Mouse (Mus musculus) embryonic facial prominence, embryonic 13.5 days (tissue): ENCODE results near the gene C1qtnf5. TPM values are rescaled to one million over a fixed set of nuclear protein-coding genes. Genes with fewer than 3 reads are reported as not detected.
"Not testable (repeated sequence)": the region's sequence is repeated elsewhere in the genome, so short reads cannot be mapped to it uniquely, and the experiment has no call there.

Source experiments
- ATAC-seq: fragments of 200-750 bp; cut with Nextera tagmentation; 2 replicates; pipeline ENCODE4 v1.8.0; 2017; ENCODE audit warnings: low read depth; ENCODE audit not compliant: insufficient number of reproducible peaks, insufficient read depth, low FRiP score, low TSS enrichment
- H3K27ac ChIP-seq: fragments of 300-500 bp; sonication (generic); 2 replicates; pipeline ENCODE4 v1.5.1; 2015; ENCODE audit warnings: moderate library complexity, mild to moderate bottlenecking, inconsistent platforms
- H3K27me3 ChIP-seq: fragments of 300-500 bp; sonication (generic); 2 replicates; pipeline ENCODE4 v1.6.1; 2015; ENCODE audit warnings: mild to moderate bottlenecking, inconsistent platforms
- H3K36me3 ChIP-seq: fragments of 300-500 bp; sonication (generic); 2 replicates; pipeline ENCODE4 v1.6.1; 2015; ENCODE audit warnings: mild to moderate bottlenecking, inconsistent platforms
- H3K4me1 ChIP-seq: fragments of 300-500 bp; sonication (generic); 2 replicates; pipeline ENCODE4 v1.6.1; 2015; ENCODE audit warnings: inconsistent platforms
- H3K4me2 ChIP-seq: fragments of 300-500 bp; sonication (generic); 2 replicates; pipeline ENCODE4 v1.6.1; 2015; ENCODE audit warnings: moderate library complexity, mild to moderate bottlenecking, inconsistent platforms
- H3K4me3 ChIP-seq: fragments of 300-500 bp; sonication (generic); 2 replicates; pipeline ENCODE4 v1.5.1; 2015; ENCODE audit warnings: mild to moderate bottlenecking, inconsistent platforms
- H3K9ac ChIP-seq: fragments of 300-500 bp; sonication (generic); 2 replicates; pipeline ENCODE4 v1.6.1; 2015; ENCODE audit warnings: mild to moderate bottlenecking, inconsistent platforms
- H3K9me3 ChIP-seq: fragments of 300-500 bp; sonication (generic); 2 replicates; pipeline ENCODE4 v1.6.1; 2016; ENCODE audit warnings: inconsistent platforms
- WGBS: fragments of 180-500 bp; shearing (Covaris S2); methylation state at CpG from one replicate; pipeline ENCODE4 v1.1.7; 2015; ENCODE audit warnings: mixed read lengths; 5-methylcytosine and 5-hydroxymethylcytosine counted together
- polyA plus RNA-seq: library from polyadenylated mRNA; unstranded; fragments of >200 nt; fragmentation: Nextera tagmentation; extraction: Ambion mirVana; gene quantifications from 2 replicates; pipeline ENCODE4 v1.2.1, GENCODE M21; 2015

The C1qtnf5 gene
- polyA plus RNA-seq, 1 experiment from 2014 or later: 1.5 TPM

DNA sequence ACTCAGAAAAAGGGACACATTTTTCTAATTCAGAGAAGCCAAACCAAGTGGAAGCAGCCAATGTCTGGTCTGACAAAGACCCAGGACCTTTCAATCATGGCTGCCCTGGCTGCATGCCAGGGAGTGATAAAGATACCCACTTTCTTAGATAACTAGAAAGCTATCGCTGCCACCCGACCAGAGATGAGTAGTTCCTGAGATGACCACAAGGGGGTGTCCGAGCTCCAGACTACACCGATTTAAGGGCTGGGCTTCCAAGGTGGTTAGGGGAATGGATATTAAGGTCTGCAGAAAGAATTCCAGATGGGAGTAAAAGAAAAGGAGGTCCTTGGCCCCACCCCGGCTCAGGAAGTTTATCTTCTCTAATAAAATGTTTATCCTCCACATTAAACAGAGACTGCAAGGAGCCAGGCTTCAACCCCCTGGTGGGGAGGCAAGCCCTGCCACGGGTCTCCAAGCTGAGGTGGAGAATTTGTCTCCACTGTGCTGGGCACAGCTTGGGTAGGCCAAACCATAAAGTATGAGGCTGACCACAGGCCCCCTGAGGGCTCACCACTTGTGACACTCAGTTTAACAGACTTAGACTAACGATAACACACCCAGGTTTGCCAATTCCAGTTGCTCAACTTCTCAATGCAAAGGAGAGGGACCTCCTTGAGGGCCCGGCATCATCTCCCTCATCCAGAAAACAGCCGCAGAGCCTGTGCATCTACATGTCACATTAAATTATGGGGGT lies 2.5 kb downstream of the C1qtnf5 start:
- Histone ChIP-seq H3K27me3 (no peaks in the 10 kb centered on the region), H3K4me3 (peak overlapping the region; percentile 24), H3K4me1 (peaks cover 60% of the 10 kb centered on the region), H3K36me3 (peaks cover 30% of the 10 kb centered on the region), H3K4me2 (peak overlapping the region; percentile 55), H3K27ac (peak overlapping the region; percentile 51; the same call in 1 of the 2 replicates), H3K9me3 (no peaks in the 10 kb centered on the region), H3K9ac (peak overlapping the region; percentile 61)
- 23% methylated on average over 9 of the region's 9 CpGs for WGBS
- ATAC-seq: no peak

DNA sequence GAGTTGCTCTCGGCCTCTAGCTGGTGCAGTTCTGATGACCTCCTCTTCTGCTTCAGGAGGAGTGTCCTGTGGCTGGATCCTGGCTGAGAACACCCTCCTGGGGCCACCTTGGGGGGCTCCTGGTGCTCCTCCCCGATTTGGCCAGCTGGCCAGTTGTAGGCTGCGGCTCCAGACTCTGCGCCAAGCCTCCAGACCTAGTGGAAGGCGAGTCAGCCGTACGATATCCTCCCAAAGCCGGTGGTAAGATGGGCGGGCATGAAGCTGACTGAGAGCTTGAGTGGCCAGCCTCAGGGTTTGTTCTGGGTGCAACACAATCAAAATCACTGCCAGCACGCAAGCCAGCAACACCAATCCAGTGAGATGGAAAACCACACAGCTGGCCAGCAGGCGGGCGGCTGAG lies 4.9 kb downstream of the C1qtnf5 start:
- H3K27me3 ChIP-seq, H3K9me3 ChIP-seq, H3K27ac ChIP-seq, ATAC-seq: not testable (repeated sequence)
- peaks cover 49% of the 10 kb centered on the region for H3K4me1 ChIP-seq
- 63% methylated on average over 10 of the region's 12 CpGs for WGBS
- peak overlapping the region; percentile 65 for H3K4me2 ChIP-seq
- H3K4me3 ChIP-seq: peak overlapping the region; percentile 76
- peak overlapping the region; percentile 87 for H3K9ac ChIP-seq
- peaks cover 16% of the 10 kb centered on the region; the same call in 1 of the 2 replicates for H3K36me3 ChIP-seq

DNA sequence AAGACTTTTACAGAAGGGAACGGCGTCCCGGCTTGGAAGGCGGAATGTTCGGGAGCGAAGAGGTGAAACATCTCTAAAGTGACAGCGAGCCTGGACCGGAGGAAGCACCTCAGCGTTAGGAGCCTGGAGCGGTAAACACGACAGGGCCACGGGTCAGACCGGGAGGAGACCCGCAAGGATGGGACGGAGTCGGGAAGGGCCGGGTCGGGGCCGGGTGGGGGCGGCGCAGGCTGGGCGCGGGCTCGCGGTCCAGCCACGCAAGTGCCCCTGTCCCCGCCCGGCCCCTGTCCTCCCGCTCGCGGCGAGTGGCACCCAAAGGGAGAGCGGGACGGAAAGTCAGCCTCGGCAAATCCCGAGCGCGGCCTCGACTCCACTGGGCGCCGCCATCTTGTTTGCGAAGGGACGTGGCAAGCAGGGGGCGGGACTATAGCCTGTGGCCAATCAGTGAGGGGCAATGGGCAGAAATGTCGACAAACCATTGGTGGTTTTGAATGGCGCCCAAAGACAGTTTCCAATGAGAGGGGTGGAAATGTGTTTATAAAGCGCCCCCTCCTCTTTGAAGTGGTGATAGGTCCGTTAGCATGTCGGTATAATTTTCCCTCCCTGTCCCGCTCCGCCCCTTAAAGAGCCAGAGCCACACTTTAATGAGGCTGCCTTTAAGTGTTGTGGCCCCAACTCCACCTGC lies 6.2 kb downstream of the C1qtnf5 start, which contains the start of the genes Gm49380 and Rnf26:
TSS of gene Gm49380 (minus strand) at position 396 of the 685 bp plus-strand sequence.
TSS of gene Rnf26 (minus strand) at position 413 of the 685 bp plus-strand sequence.
- H3K4me2 ChIP-seq: peak within 1 kb of the TSS; percentile 65
- H3K27ac ChIP-seq: peak within 1 kb of the TSS; percentile 84
- ATAC-seq: peak; percentile 84
- WGBS: under 1% methylated on average over 46 of the region's 51 CpGs
- H3K4me3 ChIP-seq: peak within 1 kb of the TSS; percentile 76
- no peaks in the 10 kb centered on the region for H3K27me3 ChIP-seq
- H3K9ac ChIP-seq: peak within 1 kb of the TSS; percentile 87
- peaks cover 36% of the 10 kb centered on the region for H3K4me1 ChIP-seq
- no peaks in the 10 kb centered on the region for H3K9me3 ChIP-seq
- peaks cover 9% of the 10 kb centered on the region; the same call in 1 of the 2 replicates for H3K36me3 ChIP-seq

DNA sequence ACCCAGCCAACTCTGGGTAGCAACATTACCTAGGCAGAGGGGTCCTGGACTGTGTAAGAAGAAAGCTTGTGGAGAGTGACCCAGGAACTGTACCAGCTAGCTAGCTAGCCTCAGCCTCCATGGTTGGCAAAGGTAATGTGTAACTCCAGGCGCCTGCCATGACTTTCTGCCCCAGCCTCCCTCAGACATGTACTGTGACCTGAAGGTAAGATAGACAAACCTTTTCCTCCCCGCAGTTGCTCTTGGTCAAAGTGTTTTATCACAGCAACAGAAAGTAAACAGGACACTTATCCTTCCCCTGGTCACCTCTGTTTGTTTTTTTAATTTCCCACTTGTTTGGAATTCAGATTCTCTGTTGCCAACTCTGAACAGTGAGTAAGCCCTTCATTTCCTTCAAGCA lies 7.4 kb downstream of the C1qtnf5 start:
- Histone ChIP-seq H3K9me3 (no peaks in the 10 kb centered on the region), H3K36me3 (no peaks in the 10 kb centered on the region), H3K9ac (no peak overlapping the region), H3K27me3 (no peaks in the 10 kb centered on the region), H3K4me3 (no peak overlapping the region), H3K4me1 (peaks cover 24% of the 10 kb centered on the region), H3K4me2 (no peak overlapping the region), H3K27ac (no peak overlapping the region)
- WGBS: 95% methylated on average over 2 of the region's 2 CpGs
- ATAC-seq: no peak

GRCm38 (mm10) chr9:44115599-44115998 lies 8.6 kb downstream of the C1qtnf5 start:
- no peaks in the 10 kb centered on the region for H3K36me3 ChIP-seq
- no peak overlapping the region for H3K27ac ChIP-seq
- peaks cover 12% of the 10 kb centered on the region for H3K4me1 ChIP-seq
- no peak overlapping the region for H3K9ac ChIP-seq
- no peak for ATAC-seq
- H3K4me3 ChIP-seq: no peak overlapping the region
- H3K27me3 ChIP-seq: no peaks in the 10 kb centered on the region
- H3K4me2 ChIP-seq: no peak overlapping the region
- H3K9me3 ChIP-seq: no peaks in the 10 kb centered on the region
- WGBS: 84% methylated on average over 9 of the region's 9 CpGs

DNA sequence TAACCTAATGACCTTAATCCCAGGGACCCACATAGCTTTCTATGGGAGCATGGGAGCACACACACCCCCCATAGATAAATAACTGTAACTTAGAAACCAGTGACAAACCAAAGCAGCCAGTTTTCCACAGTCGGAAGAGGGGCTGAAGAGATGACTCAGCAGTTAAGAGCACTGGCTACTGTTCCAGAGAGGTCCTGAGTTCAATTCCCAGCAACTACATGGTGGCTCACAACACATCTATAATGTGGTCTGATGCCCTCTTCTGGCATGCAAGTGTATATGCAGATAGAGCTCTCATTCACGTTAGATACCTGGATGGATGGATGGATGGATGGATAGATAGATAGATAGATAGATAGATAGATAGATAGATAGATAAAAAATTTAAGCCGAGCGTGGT lies 9.1 kb downstream of the C1qtnf5 start:
- Histone ChIP-seq H3K4me3 (no peak overlapping the region), H3K9ac (no peak overlapping the region), H3K27me3 (no peaks in the 10 kb centered on the region), H3K4me1 (peaks cover 9% of the 10 kb centered on the region; the same call in 1 of the 2 replicates), H3K4me2 (no peak overlapping the region), H3K9me3 (no peaks in the 10 kb centered on the region), H3K36me3 (no peaks in the 10 kb centered on the region), H3K27ac (no peak overlapping the region)
- 86% methylated on average over 4 of the region's 4 CpGs for WGBS
- no peak for ATAC-seq

GRCm38 (mm10) chr9:44119011-44119410 lies 12.0 kb downstream of the C1qtnf5 start:
- WGBS: 46% methylated on average over 5 of the region's 5 CpGs
- Histone ChIP-seq H3K4me2 (no peak overlapping the region), H3K36me3 (no peaks in the 10 kb centered on the region)

DNA sequence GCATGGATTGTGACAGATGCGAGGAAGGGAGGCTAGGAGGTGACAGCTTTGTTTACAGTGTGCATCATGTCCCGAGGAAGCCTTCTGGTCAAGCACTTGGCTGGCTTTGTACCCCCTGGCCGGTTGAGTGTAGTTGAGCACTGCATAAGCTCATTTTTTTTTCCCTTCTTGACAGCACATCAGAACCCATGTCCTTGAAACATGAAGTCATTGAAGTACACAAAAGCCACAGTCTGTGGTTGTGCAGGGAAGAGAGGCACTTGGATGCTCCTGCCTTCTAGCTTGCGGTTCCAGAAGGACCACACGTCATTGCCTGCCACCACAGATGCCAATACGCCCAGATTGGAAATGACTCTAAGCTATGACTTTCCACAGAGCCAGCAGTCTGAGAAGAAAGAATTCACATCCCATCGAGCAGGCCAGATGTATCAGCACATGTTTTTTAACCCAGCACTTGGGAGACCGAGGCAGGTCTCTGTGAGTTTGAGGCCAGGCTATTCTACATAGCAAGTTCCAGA lies 13.0 kb downstream of the C1qtnf5 start:
- no peak for ATAC-seq
- Histone ChIP-seq H3K4me1 (no peaks in the 10 kb centered on the region), H3K9ac (no peak overlapping the region), H3K27ac (no peak overlapping the region), H3K4me3 (no peak overlapping the region), H3K9me3 (no peaks in the 10 kb centered on the region), H3K36me3 (no peaks in the 10 kb centered on the region), H3K27me3 (no peaks in the 10 kb centered on the region), H3K4me2 (no peak overlapping the region)
- WGBS: 84% methylated on average over 8 of the region's 8 CpGs

More at GRCm38 (mm10) chr9:44119011-44119410, 12.0 kb downstream of the C1qtnf5 start:
- Histone ChIP-seq H3K9me3 (no peaks in the 10 kb centered on the region), H3K4me1 (no peaks in the 10 kb centered on the region), H3K9ac (no peak overlapping the region), H3K4me3 (no peak overlapping the region), H3K27ac (no peak overlapping the region), H3K27me3 (no peaks in the 10 kb centered on the region)
- ATAC-seq: no peak

DNA sequence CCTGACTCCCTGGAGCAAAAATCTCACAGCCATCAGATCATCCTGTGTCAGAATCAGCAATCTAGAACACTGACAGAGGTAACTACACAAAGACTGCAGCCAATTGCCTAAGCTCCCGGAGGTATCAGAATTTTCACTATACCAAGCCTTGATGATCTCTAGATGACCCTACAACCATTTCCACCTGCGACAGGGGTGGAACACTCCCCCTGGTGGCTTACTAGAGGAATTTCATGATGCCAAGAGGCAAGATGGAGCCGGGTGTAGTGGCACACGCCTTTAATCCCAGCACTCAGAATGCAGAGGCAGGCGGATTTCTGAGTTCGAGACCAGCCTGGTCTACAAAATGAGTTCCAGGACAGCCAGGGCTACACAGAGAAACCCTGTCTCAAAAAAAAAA lies 17.3 kb downstream of the C1qtnf5 start:
- no peaks in the 10 kb centered on the region for H3K27me3 ChIP-seq
- WGBS: 73% methylated on average over 6 of the region's 6 CpGs
- H3K9ac ChIP-seq: no peak overlapping the region
- H3K36me3 ChIP-seq: no peaks in the 10 kb centered on the region
- H3K9me3 ChIP-seq: no peaks in the 10 kb centered on the region
- H3K4me2 ChIP-seq: no peak overlapping the region
- no peak for ATAC-seq
- no peak overlapping the region for H3K4me3 ChIP-seq
- H3K4me1 ChIP-seq: peaks cover 16% of the 10 kb centered on the region; the same call in 1 of the 2 replicates
- no peak overlapping the region for H3K27ac ChIP-seq

- Histone ChIP-seq H3K36me3 (no peaks in the 10 kb centered on the region), H3K9me3 (no peaks in the 10 kb centered on the region), H3K4me2 (no peak overlapping the region), H3K27ac (no peak overlapping the region), H3K4me1 (peaks cover 23% of the 10 kb centered on the region), H3K4me3 (no peak overlapping the region), H3K27me3 (no peaks in the 10 kb centered on the region; the same call in 1 of the 2 replicates), H3K9ac (no peak overlapping the region)
- no peak for ATAC-seq
- WGBS: 39% methylated on average over 5 of the region's 5 CpGs
Observed at GRCm38 (mm10) chr9:44125026-44125425, 18.0 kb downstream of the C1qtnf5 start.

DNA sequence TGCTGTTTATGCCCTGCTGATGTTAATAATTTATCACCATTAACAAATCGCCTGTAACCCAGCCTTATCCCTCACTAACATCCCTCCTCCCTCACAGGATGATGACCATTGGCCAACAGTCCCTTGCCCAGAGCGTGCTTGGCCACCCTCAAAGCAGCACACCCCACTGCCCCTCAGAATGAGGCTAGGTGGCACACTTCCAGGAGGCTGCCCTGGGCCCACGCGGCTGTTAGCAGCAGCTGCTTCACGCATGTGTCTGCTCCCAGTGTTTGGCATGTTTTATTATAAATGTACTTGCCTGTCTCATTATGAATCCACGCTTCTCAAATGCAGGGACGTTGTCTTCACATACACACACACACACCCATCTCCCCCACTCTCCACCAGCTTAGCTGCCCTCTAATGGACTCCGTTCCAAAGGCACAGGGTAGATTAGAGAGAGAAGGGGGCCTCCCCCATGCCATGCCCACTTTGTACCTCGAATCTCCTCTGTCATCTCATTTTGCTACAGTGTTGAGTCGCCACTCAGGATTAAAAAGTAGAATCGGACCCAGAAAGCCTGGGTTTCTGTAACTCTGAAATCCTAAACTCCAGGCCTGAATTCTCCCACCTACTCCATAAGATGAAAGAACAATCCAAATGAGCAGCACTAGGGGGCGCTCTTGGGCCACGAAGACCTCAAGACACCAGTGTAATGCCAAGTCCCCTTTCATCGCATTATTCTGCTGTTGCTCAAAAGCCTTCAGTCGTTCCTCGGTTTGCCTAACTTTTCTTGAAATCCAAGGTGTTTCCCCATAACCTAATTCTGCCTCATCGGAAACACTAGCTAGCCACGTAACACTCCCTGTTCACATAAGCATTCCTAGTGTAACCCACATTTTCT lies 18.7 kb downstream of the C1qtnf5 start:
- Histone ChIP-seq H3K4me1 (peaks cover 31% of the 10 kb centered on the region), H3K27me3 (no peaks in the 10 kb centered on the region; the same call in 1 of the 2 replicates), H3K9me3 (no peaks in the 10 kb centered on the region), H3K27ac (0 out of 2 replicates have a peak overlapping the region, but pooled peaks have one; percentile 0), H3K9ac (peak overlapping the region; percentile 46; the same call in 1 of the 2 replicates), H3K36me3 (no peaks in the 10 kb centered on the region), H3K4me2 (peak overlapping the region; percentile 27; the same call in 1 of the 2 replicates), H3K4me3 (no peak overlapping the region)
- ATAC-seq: no peak
- WGBS: 32% methylated on average over 18 of the region's 18 CpGs
